Mouse (Mus musculus) E14TG2a.4 (cell line): ENCODE data around the gene Kcnmb2.

Experiments
- CTCF ChIP-seq: conservative IDR thresholded peaks from 2 replicates; pipeline ENCODE4 v1.5.1; 2014; ENCODE audit warnings: low read length
- NANOG ChIP-seq: IDR thresholded peaks from 2 replicates; pipeline ENCODE4 v1.6.1; 2014; ENCODE audit warnings: borderline replicate concordance, low read length, mixed read lengths
- POU5F1 ChIP-seq: IDR thresholded peaks from 2 replicates; pipeline ENCODE4 v1.6.1; 2014; ENCODE audit warnings: low read length, borderline replicate concordance

DNA sequence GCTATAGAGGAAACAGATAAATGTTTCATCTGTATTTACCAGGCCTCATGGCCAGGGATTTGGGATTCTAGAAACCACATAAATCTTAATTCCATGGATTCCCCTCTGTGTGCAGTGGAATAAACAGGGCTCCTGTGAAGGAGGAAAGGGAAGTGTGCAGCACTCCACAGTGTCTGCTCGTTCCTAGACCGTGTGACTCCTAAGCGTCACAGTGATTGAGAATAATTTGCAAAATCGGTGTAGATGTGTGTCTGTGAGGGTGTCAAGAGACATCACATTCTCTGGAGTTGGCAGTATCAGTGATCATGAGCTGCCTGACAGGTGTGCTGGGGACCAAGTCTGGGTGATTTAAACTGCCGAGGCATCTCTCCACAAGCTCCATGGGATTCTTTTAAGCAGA, 8.9 kb downstream of the Kcnmb2 start:
- no peak for TF ChIP-seq CTCF
- TF ChIP-seq POU5F1, result no peak
- TF ChIP-seq NANOG, result no peak
